ENCODE assay signal across 20 mouse cellular contexts in the genomic region with DNA sequence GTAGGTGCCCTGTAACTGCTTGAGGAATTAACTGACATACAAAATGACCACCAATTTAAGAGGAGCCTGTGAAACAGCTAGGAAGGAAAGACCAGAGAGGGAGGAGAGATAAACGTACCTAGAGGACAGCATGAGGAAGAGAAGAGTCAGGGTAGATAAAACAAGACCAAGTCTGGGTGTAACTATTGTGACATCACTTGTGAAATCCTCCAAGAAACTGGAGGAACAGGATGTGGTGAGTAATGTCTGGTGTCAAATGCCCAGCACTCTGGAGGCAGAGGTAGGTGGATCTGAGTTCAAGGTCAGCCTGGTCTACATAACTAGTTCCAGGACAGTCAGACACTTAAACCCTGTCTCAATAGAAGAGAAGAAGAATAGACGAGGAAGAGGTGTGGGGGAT. TPM values are rescaled to one million over a fixed set of nuclear protein-coding genes. Genes with fewer than 3 reads are reported as not detected.
DNase-seq lines count a peak whose midpoint lies in the region; ATAC-seq and TF ChIP-seq lines count a peak whose summit lies in the region.
"Had no signal": no experiment of that assay in that cellular context is flagged by ENCODE, and none has a peak within 500 bp of the region (broad histone marks: within the 10 kb centered on the region; RNA-seq: fewer than 3 reads in every experiment).

No protein-coding gene starts in this region.

- DNase-seq in 416B (ENCODE audit: low read depth): peak; percentile 96
- DNase-seq in fat pad, adult 2 months (ENCODE audit: extremely low read depth, low read depth, low spot score): peak; percentile 80
- no peak for DNase-seq in layer of hippocampus, adult 2 months (ENCODE audit: low spot score in 2 of 2)
- DNase-seq in spleen, postnatal 10 days (ENCODE audit: low spot score in 2 of 2): no peak
- DNase-seq: cerebellum, adult 9-10 months; embryo, embryonic 11 days; gastrocnemius, postnatal 10 days; kidney, adult 11 months; thymus, adult 2 months had no signal

- H3K9ac ChIP-seq in intestine, postnatal 0 days (ENCODE audit: low read depth, low read length): no peak overlapping the region
- H3K9ac ChIP-seq in intestine, embryonic 16.5 days (ENCODE audit: low read depth, low read length): no peak overlapping the region
- H3K9ac ChIP-seq: embryonic facial prominence, embryonic 15.5 days; hindbrain, embryonic 15.5 days had no signal

- peak; percentile 59 for ATAC-seq in intestine, postnatal 0 days
- no peak for ATAC-seq in intestine, embryonic 16.5 days
- ATAC-seq in neutrophil, adult 5-6 weeks (ENCODE audit: extremely low read depth, insufficient number of reproducible peaks, low FRiP score, poor library complexity, severe bottlenecking): peak; percentile 69; the same call in 1 of the 2 replicates
- ATAC-seq: CD4-positive, CD25-positive, alpha-beta regulatory T cell, adult 4 months; midbrain, embryonic 16.5 days had no signal

- H3K27ac ChIP-seq in intestine, postnatal 0 days (ENCODE audit: low read depth, low read length): no peak overlapping the region
- no peak overlapping the region for H3K27ac ChIP-seq in intestine, embryonic 16.5 days (ENCODE audit: low read length)
- H3K27ac ChIP-seq in layer of hippocampus, adult 2 months: no peak overlapping the region
- H3K27ac ChIP-seq: embryonic facial prominence, embryonic 15.5 days; hindbrain, embryonic 15.5 days; kidney, postnatal 0 days had no signal

- no peaks in the 10 kb centered on the region for H3K36me3 ChIP-seq in intestine, postnatal 0 days (ENCODE audit: control insufficient read depth, insufficient read depth)
- H3K36me3 ChIP-seq in intestine, embryonic 16.5 days (ENCODE audit: control insufficient read depth, insufficient read depth, low read length): no peaks in the 10 kb centered on the region
- H3K36me3 ChIP-seq: embryonic facial prominence, embryonic 15.5 days; G1E; hindbrain, embryonic 15.5 days had no signal

- no peak overlapping the region for H3K4me3 ChIP-seq in intestine, postnatal 0 days (ENCODE audit: low read depth, low read length)
- H3K4me3 ChIP-seq in intestine, embryonic 16.5 days (ENCODE audit: low read length): no peak overlapping the region
- H3K4me3 ChIP-seq in layer of hippocampus, adult 2 months: no peak overlapping the region
- H3K4me3 ChIP-seq: embryonic facial prominence, embryonic 15.5 days; hindbrain, embryonic 15.5 days; megakaryocyte, embryonic 14.5 days had no signal

- no peak overlapping the region for H3K4me2 ChIP-seq in intestine, postnatal 0 days (replicated peaks; ENCODE audit: low read depth)
- no peak overlapping the region for H3K4me2 ChIP-seq in intestine, embryonic 16.5 days (ENCODE audit: low read depth, low read length)
- H3K4me2 ChIP-seq: embryonic facial prominence, embryonic 15.5 days; heart, embryonic 11.5 days; hindbrain, embryonic 15.5 days had no signal

- no peaks in the 10 kb centered on the region for H3K9me3 ChIP-seq in intestine, postnatal 0 days (ENCODE audit: control insufficient read depth)
- H3K9me3 ChIP-seq in intestine, embryonic 16.5 days (ENCODE audit: control insufficient read depth, low read length): no peaks in the 10 kb centered on the region
- H3K9me3 ChIP-seq: embryonic facial prominence, embryonic 15.5 days; G1E; hindbrain, embryonic 15.5 days; megakaryocyte, embryonic 14.5 days had no signal

- whole genome bisulfite sequencing in intestine, postnatal 0 days: 41% methylated on average over 2 of the region's 2 CpGs
- WGBS in intestine, embryonic 16.5 days: 51% methylated on average over 2 of the region's 2 CpGs

- TF ChIP-seq CTCF in intestine, postnatal 0 days (IDR thresholded peaks at IDR 0.05; ENCODE audit: low read depth): no peak
- TF ChIP-seq CTCF in layer of hippocampus, adult 2 months (conservative IDR thresholded peaks at IDR 0.05): no peak

- no peaks in the 10 kb centered on the region for H3K4me1 ChIP-seq in intestine, postnatal 0 days (replicated peaks; ENCODE audit: control insufficient read depth, insufficient read depth, low read length)
- no peaks in the 10 kb centered on the region for H3K4me1 ChIP-seq in intestine, embryonic 16.5 days (ENCODE audit: control insufficient read depth, insufficient read depth, low read length)
- H3K4me1 ChIP-seq: embryonic facial prominence, embryonic 15.5 days; hindbrain, embryonic 15.5 days had no signal

- no peaks in the 10 kb centered on the region for H3K27me3 ChIP-seq in intestine, postnatal 0 days (replicated peaks; ENCODE audit: control insufficient read depth, insufficient read depth, low read length)
- H3K27me3 ChIP-seq in intestine, embryonic 16.5 days (replicated peaks; ENCODE audit: control insufficient read depth, insufficient read depth, low read length): no peaks in the 10 kb centered on the region
- H3K27me3 ChIP-seq: embryonic facial prominence, embryonic 15.5 days; hindbrain, embryonic 15.5 days; megakaryocyte, embryonic 14.5 days had no signal

RNA-seq across cellular contexts. Expression of a gene that starts 11.0 kb away (rescaled TPM):
- 21.0 and 21.2 TPM in 2 replicates for polyA plus RNA-seq in intestine, postnatal 0 days (2015; fragmentation: Nextera tagmentation; extraction: Ambion mirVana)
- 31.4 and 34.8 TPM in 2 replicates for polyA plus RNA-seq in intestine, embryonic 16.5 days (2015; fragmentation: Nextera tagmentation; extraction: Ambion mirVana)
- 205 and 210 TPM in 2 replicates for total RNA-seq in neutrophil, adult 5-6 weeks (2017)
- 10 to 100 TPM; 77.5 to 87.8 TPM for total RNA-seq in layer of hippocampus, adult 2 months (2021)

RNA-seq across cellular contexts. Expression of a gene that starts 30.2 kb away (rescaled TPM):
- polyA plus RNA-seq in intestine, postnatal 0 days (2015; fragmentation: Nextera tagmentation; extraction: Ambion mirVana): 54.8 and 60.3 TPM in 2 replicates
- polyA plus RNA-seq in intestine, embryonic 16.5 days (2015; fragmentation: Nextera tagmentation; extraction: Ambion mirVana): 24.1 and 28.2 TPM in 2 replicates
- not detected in 2 replicates for total RNA-seq in neutrophil, adult 5-6 weeks (2017)
- total RNA-seq in layer of hippocampus, adult 2 months (2021): 1 to 10 TPM in 1 of 2 experiments, under 1 TPM in 1; 0.82 to 1.0 TPM

Comparison
In these comparisons a context has a peak if more than half of its experiments do, and no peak if none do; other contexts are left out.
1. DNase-seq: peak in 416B (single experiment) and fat pad, adult 2 months (single experiment); none in layer of hippocampus, adult 2 months (0 of 2) and spleen, postnatal 10 days (0 of 2).